Mouse (Mus musculus) liver, embryonic 11.5 days (tissue): ENCODE measurements around the gene Rem2. TPM values are rescaled to one million over a fixed set of nuclear protein-coding genes. Genes with fewer than 3 reads are reported as not detected.

Experiments used
- ATAC-seq: fragments of 200-750 bp; cut with Nextera tagmentation; replicated peaks from 2 replicates; pipeline ENCODE4 v1.8.0; 2017; ENCODE audit warnings: moderate number of reproducible peaks, mild to moderate bottlenecking, moderate TSS enrichment, moderate library complexity; ENCODE audit not compliant: low FRiP score
- DNase-seq: peaks from one replicate; pipeline ENCODE4 v3.0.0-alpha.2; 2017; ENCODE audit warnings: low spot score
- H3K27ac ChIP-seq: fragments of 300-500 bp; sonication (generic); 2 replicates; pipeline ENCODE4 v1.5.1; 2014; ENCODE audit warnings: mild to moderate bottlenecking, low read depth, low read length, control low read depth
- H3K27me3 ChIP-seq: fragments of 300-500 bp; sonication (generic); replicated peaks from 2 replicates; pipeline ENCODE4 v1.6.1; 2014; ENCODE audit warnings: low read length, mixed read lengths; ENCODE audit not compliant: control insufficient read depth, insufficient read depth
- H3K36me3 ChIP-seq: fragments of 300-500 bp; sonication (generic); 2 replicates; pipeline ENCODE4 v1.6.1; 2014; ENCODE audit warnings: mild to moderate bottlenecking, low read length, moderate library complexity, mixed read lengths; ENCODE audit not compliant: control insufficient read depth, insufficient read depth
- H3K4me1 ChIP-seq: fragments of 300-500 bp; sonication (generic); replicated peaks from 2 replicates; pipeline ENCODE4 v1.6.1; 2014; ENCODE audit warnings: low read length, mixed read lengths; ENCODE audit not compliant: control insufficient read depth, insufficient read depth
- H3K4me2 ChIP-seq: fragments of 300-500 bp; sonication (generic); 2 replicates; pipeline ENCODE4 v1.6.1; 2014; ENCODE audit warnings: mild to moderate bottlenecking, control low read depth, moderate library complexity
- H3K4me3 ChIP-seq: fragments of 300-500 bp; sonication (generic); 2 replicates; pipeline ENCODE4 v1.5.1; 2014; ENCODE audit warnings: low read depth, low read length, control low read depth
- H3K9ac ChIP-seq: fragments of 300-500 bp; sonication (generic); 2 replicates; pipeline ENCODE4 v1.6.1; 2014; ENCODE audit warnings: low read depth, low read length, control low read depth
- H3K9me3 ChIP-seq: fragments of 300-500 bp; sonication (generic); 2 replicates; pipeline ENCODE4 v1.6.1; 2016; ENCODE audit warnings: low read length, inconsistent platforms, mixed read lengths; ENCODE audit not compliant: control insufficient read depth
- WGBS: fragments of 180-500 bp; shearing (Covaris S2); extraction: QIAGEN DNeasy Blood & Tissue Kit; methylation state at CpG from one replicate; pipeline ENCODE4 v1.1.7; 2014; 5-methylcytosine and 5-hydroxymethylcytosine counted together
- polyA plus RNA-seq: library from polyadenylated mRNA; unstranded; fragments of >200 nt; fragmentation: Nextera tagmentation; extraction: Ambion mirVana; gene quantifications from 2 replicates; pipeline ENCODE4 v1.2.1, GENCODE M21; 2014

The Rem2 gene
- polyA plus RNA-seq, 1 experiment from 2014 or later: 0.29 TPM

DNA sequence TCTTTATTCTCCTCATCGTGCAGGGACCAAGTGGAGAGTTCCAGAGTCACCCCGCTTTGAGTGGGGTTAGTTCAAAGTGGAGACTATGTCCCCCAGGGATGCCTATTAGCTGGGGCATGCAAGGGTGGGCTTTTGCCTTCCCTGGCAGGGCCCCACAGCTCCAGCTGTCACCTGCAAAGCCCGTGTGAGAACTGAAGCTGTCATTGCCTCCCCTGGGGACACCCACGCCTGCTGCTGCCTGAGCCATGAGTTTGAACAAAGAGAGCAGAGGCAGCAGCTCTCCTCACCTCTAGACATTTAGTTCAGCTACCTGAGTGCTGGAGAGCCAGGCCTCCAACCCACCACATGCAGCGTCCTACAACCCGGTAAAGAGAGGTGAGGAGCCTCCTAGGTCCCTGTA lies 4.8 kb downstream of the Rem2 start:
- H3K36me3 ChIP-seq: no peaks in the 10 kb centered on the region
- DNase-seq: no peak
- no peak overlapping the region for H3K4me2 ChIP-seq
- ATAC-seq: no peak
- no peak overlapping the region for H3K27ac ChIP-seq
- H3K27me3 ChIP-seq: peaks cover 58% of the 10 kb centered on the region
- H3K4me1 ChIP-seq: peaks cover 9% of the 10 kb centered on the region
- 70% methylated on average over 6 of the region's 6 CpGs for whole genome bisulfite sequencing
- H3K9ac ChIP-seq: no peak overlapping the region
- H3K4me3 ChIP-seq: no peak overlapping the region
- no peaks in the 10 kb centered on the region for H3K9me3 ChIP-seq

DNA sequence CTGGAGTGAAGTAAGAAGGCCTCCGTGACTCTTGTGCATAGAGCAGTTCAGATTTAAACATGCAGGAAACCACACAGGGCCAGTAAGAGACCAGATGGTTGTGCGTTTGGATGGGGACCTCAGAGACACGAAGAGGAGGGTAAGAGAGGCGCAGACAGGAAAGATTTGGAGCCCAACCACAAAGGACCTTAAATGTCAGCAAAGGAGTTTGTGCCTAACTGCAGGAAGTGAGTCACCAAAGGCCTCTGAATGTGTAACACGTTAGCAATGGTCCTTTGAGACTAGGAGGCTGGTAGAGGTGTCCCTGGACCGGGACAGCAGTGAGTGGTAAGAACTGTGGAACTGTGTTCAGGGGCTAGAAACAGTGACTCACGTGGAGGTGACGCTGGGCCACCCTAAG lies 5.5 kb downstream of the Rem2 start:
- Histone ChIP-seq H3K9ac (no peak overlapping the region), H3K27me3 (peaks cover 51% of the 10 kb centered on the region)
- WGBS: 53% methylated on average over 8 of the region's 8 CpGs

DNA sequence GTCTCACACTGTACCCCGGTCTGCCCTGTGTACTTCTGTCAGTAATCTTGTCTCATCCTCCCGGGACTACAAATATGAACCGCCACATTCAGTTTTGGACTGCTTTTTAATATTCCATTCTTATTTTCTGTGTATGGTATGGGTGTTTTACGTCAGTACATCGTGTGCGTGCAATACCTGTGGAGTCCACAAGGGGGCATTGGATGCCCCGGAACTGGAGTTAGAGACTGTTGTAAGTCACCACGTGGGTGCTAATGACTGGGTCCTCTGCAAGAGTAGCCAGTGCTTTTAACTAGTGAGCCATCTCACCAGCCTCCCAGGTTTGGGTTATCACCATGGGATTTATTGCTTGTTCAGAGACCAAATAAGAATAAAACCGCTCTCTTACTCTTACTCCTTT lies 6.6 kb downstream of the Rem2 start:
- H3K27me3 ChIP-seq: peaks cover 41% of the 10 kb centered on the region
- no peaks in the 10 kb centered on the region for H3K9me3 ChIP-seq
- no peaks in the 10 kb centered on the region for H3K36me3 ChIP-seq
- no peaks in the 10 kb centered on the region for H3K4me1 ChIP-seq
- no peak overlapping the region for H3K27ac ChIP-seq
- WGBS: 36% methylated on average over 9 of the region's 9 CpGs
- no peak overlapping the region for H3K4me2 ChIP-seq
- peak; percentile 51 for DNase-seq
- no peak for ATAC-seq
- H3K4me3 ChIP-seq: no peak overlapping the region
- H3K9ac ChIP-seq: no peak overlapping the region

More for the DNA sequence above, 5.5 kb downstream of the Rem2 start:
- ATAC-seq: no peak
- Histone ChIP-seq H3K4me1 (peaks cover 4% of the 10 kb centered on the region), H3K27ac (no peak overlapping the region), H3K4me3 (no peak overlapping the region), H3K9me3 (no peaks in the 10 kb centered on the region), H3K4me2 (no peak overlapping the region), H3K36me3 (no peaks in the 10 kb centered on the region)
- no peak for DNase-seq

DNA sequence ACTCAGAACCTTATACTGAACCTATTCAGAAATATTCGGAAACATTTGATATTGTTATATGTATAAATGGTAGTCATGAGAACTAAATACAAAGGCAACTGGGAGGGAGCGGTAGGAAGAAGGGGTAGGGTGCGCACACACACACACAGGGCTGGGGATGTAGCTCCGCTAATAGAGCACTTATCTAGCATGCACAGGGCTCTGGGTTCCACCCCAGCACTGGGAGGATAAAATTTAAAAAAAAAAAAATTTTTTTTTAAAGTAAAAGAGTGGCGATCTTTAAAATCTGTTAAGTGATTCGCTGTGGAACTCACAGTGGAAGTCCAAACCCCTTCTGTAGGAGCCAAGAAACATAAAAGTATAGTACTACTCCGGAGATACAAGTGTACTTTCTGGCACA lies 10.0 kb downstream of the Rem2 start:
- Histone ChIP-seq H3K4me2 (no peak overlapping the region), H3K4me1 (no peaks in the 10 kb centered on the region), H3K27ac (no peak overlapping the region), H3K9ac (no peak overlapping the region), H3K36me3 (no peaks in the 10 kb centered on the region), H3K27me3 (peaks cover 7% of the 10 kb centered on the region), H3K9me3 (no peaks in the 10 kb centered on the region), H3K4me3 (no peak overlapping the region)
- WGBS: 75% methylated on average over 7 of the region's 7 CpGs
- no peak for DNase-seq
- no peak for ATAC-seq

DNA sequence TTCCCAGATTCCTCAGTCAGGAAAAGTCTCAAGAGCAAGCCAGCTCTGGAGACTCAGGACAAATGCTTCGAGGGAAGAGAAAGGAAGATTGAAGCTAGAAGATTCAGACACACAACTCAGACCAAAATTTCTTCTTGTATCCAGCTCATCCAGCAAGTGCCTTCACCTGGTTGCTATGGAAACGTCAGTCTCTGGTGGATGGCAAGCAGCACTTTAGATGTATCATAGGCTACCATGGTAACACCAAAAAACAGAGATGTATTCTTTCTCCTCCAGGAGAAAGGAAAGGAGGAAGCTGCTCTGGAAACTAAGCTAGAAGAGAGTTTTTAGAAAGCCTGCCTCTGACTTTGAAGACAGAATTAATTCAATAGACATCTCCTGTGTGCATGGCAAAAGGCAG lies 11.8 kb downstream of the Rem2 start:
- no peaks in the 10 kb centered on the region for H3K4me1 ChIP-seq
- H3K27me3 ChIP-seq: no peaks in the 10 kb centered on the region
- 53% methylated on average over 2 of the region's 2 CpGs for WGBS
- DNase-seq (no peak), ATAC-seq (no peak)
- no peak overlapping the region for H3K9ac ChIP-seq
- no peak overlapping the region for H3K4me2 ChIP-seq
- no peak overlapping the region for H3K4me3 ChIP-seq
- no peaks in the 10 kb centered on the region for H3K36me3 ChIP-seq
- H3K27ac ChIP-seq: no peak overlapping the region
- no peaks in the 10 kb centered on the region for H3K9me3 ChIP-seq

DNA sequence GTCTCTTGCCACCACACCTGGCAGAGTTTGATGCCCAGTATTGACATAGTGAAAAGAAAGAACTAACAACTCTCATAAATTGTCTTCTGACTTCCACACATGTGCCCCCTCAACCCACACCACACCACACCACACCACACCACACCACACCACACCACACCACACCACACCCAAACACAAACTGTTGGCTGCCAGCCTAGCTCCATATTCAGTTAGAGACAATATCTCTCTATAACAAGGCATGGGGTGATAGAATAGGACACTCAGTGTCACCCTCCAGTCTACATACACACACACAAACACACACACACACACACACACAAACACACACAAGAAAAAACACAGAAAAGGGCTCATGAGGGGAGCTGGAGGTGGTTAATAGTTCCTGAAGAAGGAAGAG lies 12.4 kb downstream of the Rem2 start:
- Histone ChIP-seq H3K4me1 (no peaks in the 10 kb centered on the region), H3K4me2 (no peak overlapping the region)
- no peak for ATAC-seq

DNA sequence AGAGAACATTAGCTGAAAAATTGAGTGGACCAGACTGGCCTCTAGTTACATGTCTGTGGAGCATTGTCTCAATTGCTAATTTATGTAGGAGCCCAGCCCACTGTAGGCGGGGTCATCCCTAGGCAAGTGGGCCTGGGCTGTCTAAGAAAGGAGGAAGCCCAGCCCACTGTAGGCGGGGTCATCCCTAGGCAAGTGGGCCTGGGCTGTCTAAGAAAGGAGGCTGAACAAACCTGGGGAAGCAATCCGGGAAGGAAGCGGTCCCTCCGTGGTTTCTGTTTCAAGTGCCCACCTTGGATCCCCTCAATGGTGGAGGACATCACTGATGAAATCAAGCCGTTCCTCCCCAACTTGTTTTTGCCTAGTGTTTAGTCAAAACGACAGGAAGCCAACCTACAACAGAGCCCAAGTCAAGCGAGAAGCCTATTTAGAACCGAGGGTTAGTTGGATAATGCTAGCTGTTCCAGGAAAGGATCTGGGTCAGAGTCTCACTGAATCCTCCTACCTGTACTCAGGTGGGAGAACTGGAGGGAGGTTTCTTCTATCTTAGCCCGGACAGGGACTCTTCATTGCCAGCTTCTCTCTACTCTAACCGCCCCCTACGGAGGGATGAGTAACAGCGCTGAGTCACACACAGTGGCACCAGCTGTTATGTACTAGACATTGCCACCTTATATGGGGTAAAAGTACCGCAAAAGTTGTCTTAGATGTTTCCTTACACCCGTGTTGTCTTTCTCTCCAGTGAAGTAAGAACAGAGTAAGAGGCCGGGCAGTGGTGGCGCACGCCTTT lies 16.6 kb downstream of the Rem2 start:
- Histone ChIP-seq H3K36me3 (no peaks in the 10 kb centered on the region), H3K9ac (no peak overlapping the region), H3K4me2 (peak overlapping the region; percentile 17; the same call in 1 of the 2 replicates), H3K4me1 (no peaks in the 10 kb centered on the region), H3K4me3 (no peak overlapping the region), H3K27ac (no peak overlapping the region), H3K27me3 (no peaks in the 10 kb centered on the region), H3K9me3 (no peaks in the 10 kb centered on the region)
- WGBS: 62% methylated on average over 18 of the region's 18 CpGs
- ATAC-seq (peak; percentile 86), DNase-seq (no peak)

More for the DNA sequence above, 12.4 kb downstream of the Rem2 start:
- Histone ChIP-seq H3K27me3 (no peaks in the 10 kb centered on the region), H3K36me3 (no peaks in the 10 kb centered on the region), H3K9me3 (no peaks in the 10 kb centered on the region), H3K9ac (no peak overlapping the region), H3K4me3 (no peak overlapping the region), H3K27ac (no peak overlapping the region)
- DNase-seq: no peak

DNA sequence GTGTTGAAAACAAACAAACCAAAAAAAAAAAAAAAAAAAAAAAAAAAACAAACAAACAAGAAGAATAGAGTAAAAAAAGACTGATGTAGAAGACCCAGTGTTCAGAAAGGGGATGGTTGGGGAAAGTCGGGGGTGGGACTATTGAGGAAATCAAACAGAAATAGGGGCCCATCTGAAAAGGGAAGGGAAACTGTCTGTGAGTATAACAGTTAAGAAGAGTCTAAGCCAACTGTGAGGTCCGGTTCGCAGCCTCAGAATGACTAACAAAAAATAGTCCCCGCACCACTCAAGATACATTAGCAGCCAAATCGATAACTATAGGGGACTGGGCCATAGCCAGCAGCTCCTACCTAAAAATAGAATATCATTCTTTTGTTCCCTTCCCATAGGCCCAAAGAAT lies 17.3 kb downstream of the Rem2 start:
- ATAC-seq: no peak
- H3K27ac ChIP-seq: no peak overlapping the region
- H3K4me1 ChIP-seq: no peaks in the 10 kb centered on the region
- 83% methylated on average over 5 of the region's 5 CpGs for WGBS
- H3K9ac ChIP-seq: no peak overlapping the region
- no peaks in the 10 kb centered on the region for H3K27me3 ChIP-seq
- no peak for DNase-seq
- no peak overlapping the region for H3K4me2 ChIP-seq
- no peak overlapping the region for H3K4me3 ChIP-seq
- no peaks in the 10 kb centered on the region for H3K9me3 ChIP-seq
- no peaks in the 10 kb centered on the region for H3K36me3 ChIP-seq

DNA sequence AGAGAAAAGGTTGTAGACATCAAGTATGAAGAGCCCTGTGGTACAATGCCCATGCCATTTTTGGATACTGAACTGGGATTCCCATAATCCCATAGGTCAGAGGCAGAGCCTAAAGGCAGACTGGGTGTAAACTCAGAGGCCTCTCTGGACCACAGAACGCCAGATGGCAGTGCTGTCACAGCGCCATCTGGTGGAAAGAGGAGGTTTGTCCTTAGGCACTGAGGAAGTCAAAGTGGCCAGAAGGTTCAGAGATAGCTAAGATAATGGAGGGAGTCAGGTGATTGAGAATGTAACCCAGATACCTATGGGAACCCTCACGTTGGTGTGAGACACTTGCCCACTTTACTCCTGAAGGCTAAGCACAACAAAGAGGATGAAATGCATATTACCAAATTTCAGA lies 18.3 kb downstream of the Rem2 start:
- H3K27me3 ChIP-seq: no peaks in the 10 kb centered on the region
- 4% methylated on average over 3 of the region's 3 CpGs for WGBS
- no peak overlapping the region for H3K4me2 ChIP-seq
- no peaks in the 10 kb centered on the region for H3K36me3 ChIP-seq
- H3K4me3 ChIP-seq: no peak overlapping the region
- no peaks in the 10 kb centered on the region for H3K4me1 ChIP-seq
- no peak overlapping the region for H3K9ac ChIP-seq
- H3K27ac ChIP-seq: no peak overlapping the region
- ATAC-seq: 0 out of 2 replicates have a peak, but pooled peaks have one; percentile 36
- peak; percentile 49 for DNase-seq
- H3K9me3 ChIP-seq: no peaks in the 10 kb centered on the region
